Mouse (Mus musculus): ENCODE measurements around the gene Ciita.

Gene Ciita

DNA sequence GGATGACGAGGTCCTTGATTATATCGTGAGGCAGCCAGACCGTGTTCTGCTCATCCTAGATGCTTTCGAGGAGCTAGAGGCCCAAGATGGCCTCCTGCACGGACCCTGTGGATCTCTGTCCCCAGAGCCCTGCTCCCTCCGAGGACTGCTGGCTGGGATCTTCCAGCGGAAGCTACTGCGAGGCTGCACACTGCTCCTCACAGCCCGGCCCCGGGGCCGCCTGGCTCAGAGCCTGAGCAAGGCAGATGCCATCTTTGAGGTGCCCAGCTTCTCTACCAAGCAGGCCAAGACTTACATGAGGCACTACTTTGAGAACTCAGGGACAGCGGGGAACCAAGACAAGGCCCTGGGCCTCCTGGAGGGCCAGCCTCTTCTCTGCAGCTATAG is 31.3 kb downstream of the Ciita start:
- in situ Hi-C loops (cut with MboI; ENCODE audit: low sequenced_read_pairs), result loop anchor here (10.0 kb wide), 1 partner anchor 246 kb away; no protein-coding TSS in a partner anchor

DNA sequence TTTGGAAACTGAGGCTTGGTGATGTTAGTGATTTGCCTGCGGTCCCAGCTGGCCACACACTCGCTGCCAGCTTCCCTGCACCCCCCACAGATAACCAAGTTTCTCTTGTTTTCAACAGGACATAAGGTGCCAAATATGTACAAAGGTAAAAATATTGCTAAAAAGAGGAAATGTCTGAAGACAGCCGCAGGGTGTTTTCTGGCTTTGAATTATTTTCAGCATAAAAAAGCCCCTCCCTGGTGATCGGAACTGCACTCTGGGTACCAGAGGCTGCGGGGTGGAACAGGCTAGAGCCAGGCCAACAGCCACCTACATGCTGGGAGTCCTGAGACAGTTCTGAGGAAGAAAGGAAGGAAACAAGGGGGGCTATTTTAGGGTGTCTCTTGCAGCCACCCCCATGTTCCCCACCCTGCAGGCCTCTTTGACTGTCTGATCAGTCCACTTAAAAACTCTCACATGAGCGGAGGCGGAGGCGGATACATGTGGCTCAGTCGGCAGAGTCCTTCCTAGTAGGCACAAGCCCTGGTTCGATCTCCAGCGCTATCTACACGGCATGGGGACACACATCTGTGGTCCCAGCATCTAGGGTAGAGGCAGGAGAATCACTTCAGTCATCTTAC is 36.2 kb downstream of the Ciita start:
- in situ Hi-C loops (cut with MboI; ENCODE audit: low sequenced_read_pairs), result loop anchor here (10.0 kb wide), 1 partner anchor 251 kb away; no protein-coding TSS in a partner anchor

DNA sequence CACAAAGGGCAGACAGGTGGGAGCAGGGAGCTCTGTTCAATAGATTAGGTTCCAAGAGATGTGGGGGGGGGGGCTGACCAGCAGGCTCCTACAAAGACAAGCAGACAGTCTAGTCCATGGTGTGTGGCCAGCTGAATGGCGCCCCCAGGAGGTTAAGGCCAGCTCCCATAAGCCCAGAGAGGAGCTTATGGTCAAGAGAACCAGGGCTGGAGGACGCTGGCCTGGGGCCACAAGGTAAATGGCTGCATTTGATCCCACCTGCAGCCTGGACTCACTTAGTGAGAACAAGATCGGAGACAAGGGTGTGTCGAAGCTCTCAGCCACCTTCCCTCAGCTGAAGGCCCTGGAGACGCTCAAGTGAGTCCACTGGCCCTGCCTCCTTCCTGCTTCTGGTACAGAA is 38.2 kb downstream of the Ciita start:
- in situ Hi-C loops (cut with MboI; ENCODE audit: low sequenced_read_pairs), result loop anchor here (10.0 kb wide), 1 partner anchor 253 kb away; no protein-coding TSS in a partner anchor

DNA sequence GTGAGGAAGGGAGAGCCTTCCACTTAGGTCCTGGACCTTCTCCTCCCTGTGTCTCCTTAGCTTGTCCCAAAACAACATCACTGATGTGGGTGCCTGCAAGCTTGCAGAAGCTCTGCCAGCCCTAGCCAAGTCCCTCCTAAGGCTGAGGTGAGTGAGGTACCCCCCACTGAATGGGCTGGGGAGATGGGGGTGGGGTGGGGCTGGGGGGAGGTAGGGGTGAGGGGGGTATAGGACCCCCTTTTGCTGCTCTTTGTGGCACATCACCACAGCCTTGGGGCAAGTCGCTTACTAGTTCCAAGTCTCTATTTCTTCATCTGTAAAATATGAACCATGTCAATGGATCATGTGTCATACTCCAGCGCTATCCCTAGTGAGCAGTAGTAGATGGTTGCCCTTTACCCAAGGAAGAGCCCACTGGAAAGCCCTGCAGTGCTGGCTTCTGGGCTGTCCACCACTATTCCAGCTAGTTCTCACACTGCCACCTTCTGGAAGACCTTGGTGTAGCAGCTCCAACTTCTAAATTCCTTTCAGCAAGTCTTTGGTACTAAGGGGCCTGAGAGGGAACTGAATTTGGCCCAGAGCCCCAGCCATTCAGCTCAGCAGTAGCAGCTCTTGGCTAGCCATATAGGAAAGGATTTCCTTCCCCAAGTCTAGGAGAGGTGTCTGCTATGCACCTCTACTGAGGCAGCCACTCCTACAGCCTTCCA is 41.2 kb downstream of the Ciita start:
- in situ Hi-C loops (cut with MboI; ENCODE audit: low sequenced_read_pairs), result loop anchor here (10.0 kb wide), 1 partner anchor 236 kb away; no protein-coding TSS in a partner anchor

DNA sequence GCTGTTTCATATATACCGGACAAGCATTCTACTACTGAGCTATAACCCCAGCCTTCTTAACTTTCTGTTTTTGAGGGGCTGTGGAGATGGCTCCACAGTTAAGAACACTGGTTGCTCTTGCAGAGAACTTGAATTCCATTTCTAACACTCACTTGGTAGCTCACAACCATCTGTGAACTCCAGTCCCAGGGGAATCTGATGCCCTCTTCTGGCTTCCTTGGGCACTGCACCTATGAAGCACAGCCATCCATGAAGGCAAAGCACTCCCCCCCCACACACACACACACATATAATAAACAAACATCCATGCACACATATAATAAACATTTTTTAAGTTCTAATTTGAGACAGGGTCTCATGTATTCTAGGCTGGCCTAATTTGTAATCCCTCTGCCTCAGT is 43.0 kb downstream of the Ciita start:
- in situ Hi-C loops (cut with MboI; ENCODE audit: low sequenced_read_pairs), result loop anchor here (10.0 kb wide), 1 partner anchor 238 kb away; no protein-coding TSS in a partner anchor

DNA sequence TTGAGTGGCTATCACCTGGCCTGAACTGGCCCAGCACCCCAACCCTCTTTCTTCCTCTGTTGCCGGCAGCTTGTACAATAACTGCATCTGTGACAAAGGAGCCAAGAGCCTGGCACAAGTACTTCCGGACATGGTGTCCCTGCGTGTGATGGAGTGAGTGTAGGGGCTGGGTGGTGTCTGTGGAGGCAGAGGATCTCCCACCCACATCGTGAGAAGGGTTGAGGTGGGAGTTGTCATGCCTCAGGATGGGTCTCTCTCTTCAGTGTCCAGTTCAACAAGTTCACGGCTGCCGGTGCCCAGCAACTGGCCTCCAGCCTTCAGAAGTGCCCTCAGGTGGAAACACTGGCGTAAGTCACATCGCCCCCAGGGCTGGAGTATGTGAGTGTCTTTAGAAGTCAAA is 43.8 kb downstream of the Ciita start:
- in situ Hi-C loops (cut with MboI; ENCODE audit: low sequenced_read_pairs), result loop anchor here (10.0 kb wide), 1 partner anchor 239 kb away; no protein-coding TSS in a partner anchor

DNA sequence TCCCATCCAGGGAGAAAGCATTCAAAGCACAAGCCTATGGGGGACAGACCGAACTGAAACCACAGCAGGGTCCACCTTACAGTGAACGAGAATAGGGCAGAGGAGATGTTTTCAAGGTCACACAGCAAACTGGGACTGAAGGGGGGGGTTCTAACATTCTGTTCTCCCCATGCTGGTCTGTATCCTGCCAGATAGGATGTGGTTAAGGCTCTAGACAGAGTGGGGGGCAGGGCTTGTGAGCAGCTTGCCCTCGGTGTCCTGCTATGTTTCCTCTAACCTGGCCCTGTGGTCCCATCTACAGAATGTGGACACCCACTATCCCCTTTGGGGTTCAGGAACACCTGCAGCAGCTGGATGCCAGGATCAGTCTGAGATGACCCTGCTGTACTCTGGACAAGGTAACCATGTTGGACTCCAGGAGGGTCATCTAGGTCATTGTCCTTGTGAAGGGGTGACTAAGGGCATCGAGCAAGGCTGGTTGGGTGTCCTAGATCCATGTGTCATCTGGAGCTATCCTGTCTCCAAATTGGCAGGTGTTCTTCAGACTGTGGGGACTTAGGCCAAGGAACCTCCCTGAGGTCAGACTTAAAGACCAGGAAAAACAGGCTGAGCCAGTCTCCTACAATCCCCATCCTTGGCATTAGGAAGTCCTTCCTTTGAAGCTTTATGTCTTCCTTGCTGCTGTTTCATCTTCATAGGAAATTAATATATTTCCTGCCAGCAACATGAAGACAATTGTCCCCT is 45.2 kb downstream of the Ciita start:
- in situ Hi-C loops (cut with MboI; ENCODE audit: low sequenced_read_pairs), result loop anchor here (5.0 to 10.0 kb wide), 2 partner anchors 108 to 240 kb away; no protein-coding TSS in a partner anchor

DNA sequence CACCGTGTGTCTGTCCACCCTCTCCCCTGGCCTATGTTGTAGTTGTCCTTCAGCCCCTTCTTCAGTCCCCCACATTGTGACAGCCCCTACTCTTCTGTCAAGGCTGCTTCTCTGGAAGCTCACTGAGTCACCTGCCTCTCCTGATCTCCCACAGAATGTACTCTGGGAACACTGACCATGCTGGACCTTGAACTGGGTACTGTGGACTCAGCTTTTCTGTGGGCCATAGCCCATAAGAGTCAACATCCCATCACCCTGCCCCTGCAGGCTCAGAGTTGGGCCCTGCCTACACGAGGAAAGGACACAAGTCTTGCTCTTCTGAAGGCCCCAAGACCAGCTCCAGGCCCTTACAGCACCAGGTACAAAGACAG is 45.7 kb downstream of the Ciita start:
- in situ Hi-C loops (cut with MboI; ENCODE audit: low sequenced_read_pairs), result loop anchor here (5.0 to 10.0 kb wide), 2 partner anchors 108 to 241 kb away; no protein-coding TSS in a partner anchor

DNA sequence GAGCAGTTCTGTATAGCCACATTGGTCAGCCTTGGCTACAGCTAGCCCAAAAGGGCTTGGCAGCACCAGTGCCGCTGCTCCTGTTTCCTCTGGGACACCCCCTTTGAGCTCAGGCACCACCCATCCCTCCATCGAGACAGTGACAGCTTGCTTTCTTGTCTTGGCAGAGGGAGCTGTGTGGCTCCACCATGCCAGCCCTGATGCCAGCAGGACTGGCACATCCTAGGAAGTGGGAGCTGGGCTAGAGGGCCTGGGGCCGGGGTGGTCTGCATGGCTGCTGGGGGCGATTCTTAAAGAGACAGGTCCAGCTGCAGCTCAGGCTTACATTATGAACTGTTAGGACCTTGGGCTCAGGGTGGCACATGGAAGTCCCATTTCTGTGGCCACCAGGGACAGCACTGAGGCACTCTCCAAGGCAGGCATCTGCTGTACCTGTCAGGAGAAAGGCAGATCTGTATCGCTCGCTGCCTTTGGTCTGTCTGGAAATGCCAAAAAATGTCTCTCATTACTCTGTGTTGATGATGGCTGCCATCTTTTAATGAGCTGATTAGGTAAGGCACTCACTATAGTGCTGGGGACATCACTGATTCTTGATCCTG is 47.3 kb downstream of the Ciita start:
- in situ Hi-C loops (cut with MboI; ENCODE audit: low sequenced_read_pairs), result loop anchor here (5.0 to 10.0 kb wide), 2 partner anchors 110 to 242 kb away; no protein-coding TSS in a partner anchor

DNA sequence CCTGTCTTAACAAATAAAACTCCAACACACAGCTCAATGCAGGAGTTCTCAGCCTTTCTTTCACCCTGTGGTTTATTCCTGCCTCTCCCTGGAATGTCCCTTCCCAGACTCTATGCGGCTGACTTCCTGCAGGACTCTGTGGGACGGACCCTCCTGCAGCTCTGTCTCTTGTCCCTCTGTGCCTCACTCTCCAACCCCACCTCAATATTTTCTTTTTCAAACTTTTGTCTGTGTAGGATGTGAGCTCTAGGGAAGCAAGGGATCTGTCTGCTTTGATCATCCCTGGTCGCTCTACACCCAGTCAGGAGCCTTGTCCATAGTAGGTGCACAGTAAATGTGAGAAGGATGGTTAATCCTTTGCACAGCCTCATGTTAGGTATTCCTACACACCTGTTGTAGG is 48.5 kb downstream of the Ciita start:
- in situ Hi-C loops (cut with MboI; ENCODE audit: low sequenced_read_pairs), result loop anchor here (5.0 to 10.0 kb wide), 2 partner anchors 111 to 244 kb away; no protein-coding TSS in a partner anchor

DNA sequence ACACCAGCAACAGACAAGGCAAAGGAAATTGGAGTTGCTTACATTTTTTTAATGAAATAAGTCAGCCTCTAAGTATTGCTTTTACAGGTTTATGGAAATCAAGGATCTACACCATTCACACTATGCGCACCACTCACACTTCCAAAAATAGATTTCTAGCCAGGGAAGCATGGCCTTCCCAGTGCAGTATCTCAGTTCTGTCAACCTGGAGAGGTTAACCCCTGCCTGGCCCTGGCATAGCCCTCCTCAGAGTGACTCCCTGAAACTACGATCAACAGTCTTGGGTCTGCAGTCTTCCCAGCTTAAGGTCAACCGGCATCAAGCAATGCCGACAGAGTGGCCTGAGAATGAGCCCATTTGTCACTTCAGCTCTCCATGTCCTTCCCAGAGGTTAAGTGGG is 50.3 kb downstream of the Ciita start:
- in situ Hi-C loops (cut with MboI; ENCODE audit: low sequenced_read_pairs), result no loop called here

DNA sequence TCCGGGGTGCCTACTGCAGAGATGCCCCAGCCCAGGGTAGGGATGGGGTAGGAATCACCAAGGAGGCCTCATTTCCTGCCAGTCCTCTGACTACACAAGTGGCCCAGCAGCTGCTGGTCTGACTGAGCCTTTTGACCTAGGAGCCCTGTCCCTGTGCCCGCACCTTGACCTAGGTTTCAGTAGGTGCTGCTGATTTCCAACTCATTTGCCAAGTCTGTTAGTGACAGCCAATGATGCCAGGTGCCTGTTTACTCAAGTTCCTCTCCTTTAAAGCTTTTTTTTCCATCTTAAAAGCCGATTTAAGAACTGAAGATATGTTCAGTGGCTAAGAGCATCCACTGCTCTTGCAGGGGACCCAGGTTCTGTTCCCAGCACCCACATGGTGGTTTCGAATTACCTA is 53.9 kb downstream of the Ciita start:
- in situ Hi-C loops (cut with MboI; ENCODE audit: low sequenced_read_pairs), result no loop called here

DNA sequence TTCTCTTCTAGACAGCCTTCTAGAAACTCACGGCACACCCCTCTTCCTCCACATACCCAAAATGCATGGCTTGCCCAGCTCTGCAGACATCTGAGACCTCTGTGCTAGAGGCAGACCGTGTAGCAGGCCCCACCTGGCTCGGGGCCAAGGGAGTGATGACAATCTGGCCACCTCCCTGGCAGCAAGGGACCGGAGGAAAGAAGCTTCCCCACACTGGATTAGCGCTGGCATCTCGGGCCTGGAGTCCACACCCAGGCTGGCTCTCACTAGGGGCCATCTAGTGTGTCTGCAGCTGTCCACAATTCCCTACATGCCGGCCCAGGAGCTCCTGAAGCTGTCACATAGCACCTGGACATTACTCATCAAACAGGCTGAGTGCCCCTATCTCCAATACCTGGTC is 54.7 kb downstream of the Ciita start:
- in situ Hi-C loops (cut with MboI; ENCODE audit: low sequenced_read_pairs), result no loop called here

DNA sequence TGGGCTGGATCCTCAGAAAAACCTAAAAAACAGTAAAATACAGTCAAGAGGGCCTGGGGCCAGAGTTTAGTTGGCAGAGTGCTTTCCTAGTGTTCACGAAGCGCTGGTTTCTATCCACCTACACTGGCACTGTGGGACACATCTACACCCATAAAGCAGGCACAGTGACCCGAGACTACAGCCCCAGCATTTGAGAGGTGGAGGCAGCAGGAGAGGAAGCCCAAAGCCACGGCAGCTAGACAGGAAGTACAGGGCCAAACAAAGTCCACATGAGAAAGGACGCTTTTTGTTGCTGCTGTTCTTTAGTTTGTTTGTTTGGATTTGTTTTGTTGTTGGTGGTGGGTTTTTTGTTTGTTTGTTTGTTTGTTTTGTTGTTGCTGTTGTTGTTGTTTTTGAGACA is 56.5 kb downstream of the Ciita start:
- in situ Hi-C loops (cut with MboI; ENCODE audit: low sequenced_read_pairs), result no loop called here

DNA sequence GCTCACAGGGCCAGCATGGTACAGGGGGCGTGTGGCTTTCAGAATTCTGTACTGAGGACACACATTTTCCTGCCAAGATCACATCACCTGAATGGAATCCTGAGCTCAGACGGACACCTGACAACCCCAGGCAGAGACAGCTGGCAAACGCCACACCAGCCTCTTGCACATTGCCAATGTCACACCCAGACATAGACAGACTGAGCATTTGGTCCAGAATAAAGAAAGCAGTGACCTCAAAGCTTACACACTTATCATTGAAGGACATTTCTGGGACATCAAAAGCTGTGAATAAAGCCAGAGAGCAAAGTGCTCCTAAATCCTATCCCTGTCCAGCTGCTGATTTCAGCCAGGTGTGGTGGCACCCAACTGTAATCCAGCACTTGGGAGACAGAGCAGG is 57.1 kb downstream of the Ciita start:
- in situ Hi-C loops (cut with MboI; ENCODE audit: low sequenced_read_pairs), result no loop called here

DNA sequence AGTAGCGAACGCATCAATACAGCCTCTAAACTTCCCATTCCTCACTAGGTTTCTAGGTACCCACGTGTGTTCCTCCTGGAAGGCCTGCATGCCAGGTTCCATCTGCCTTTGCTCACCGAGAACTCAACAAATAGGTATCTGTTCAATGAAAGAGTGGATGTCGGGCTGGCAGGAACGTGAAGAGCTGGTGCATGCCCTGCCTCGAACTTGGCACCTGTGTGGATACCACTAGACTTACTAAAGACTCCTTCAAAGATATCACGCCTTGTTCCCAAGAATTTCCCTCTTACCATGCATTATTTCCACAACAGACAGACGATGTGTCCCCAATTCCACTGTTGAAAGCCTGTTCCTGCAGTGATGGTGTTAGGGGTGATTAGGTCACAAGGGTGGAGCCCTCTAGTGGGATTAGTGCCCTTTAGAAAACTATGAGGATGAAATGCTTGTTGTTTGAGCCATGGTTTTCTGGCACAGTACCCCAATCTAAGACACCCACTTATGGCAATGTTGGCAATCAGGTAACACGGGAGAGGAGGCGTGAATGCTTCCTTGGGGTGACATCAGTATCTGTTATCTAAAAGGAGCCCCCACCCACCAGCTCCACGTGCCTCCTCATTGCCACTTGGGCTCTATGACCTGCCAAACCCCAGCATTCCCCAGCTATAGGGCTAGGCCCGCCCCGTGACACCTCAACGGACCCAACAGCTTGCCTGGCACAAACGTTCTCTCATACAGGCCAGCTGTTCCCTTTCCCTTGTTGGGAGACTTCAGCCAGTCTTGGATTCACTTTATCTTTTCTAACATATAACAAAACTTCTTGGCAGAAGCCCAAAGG is 61.1 kb downstream of the Ciita start:
- in situ Hi-C loops (cut with MboI; ENCODE audit: low sequenced_read_pairs), result no loop called here

DNA sequence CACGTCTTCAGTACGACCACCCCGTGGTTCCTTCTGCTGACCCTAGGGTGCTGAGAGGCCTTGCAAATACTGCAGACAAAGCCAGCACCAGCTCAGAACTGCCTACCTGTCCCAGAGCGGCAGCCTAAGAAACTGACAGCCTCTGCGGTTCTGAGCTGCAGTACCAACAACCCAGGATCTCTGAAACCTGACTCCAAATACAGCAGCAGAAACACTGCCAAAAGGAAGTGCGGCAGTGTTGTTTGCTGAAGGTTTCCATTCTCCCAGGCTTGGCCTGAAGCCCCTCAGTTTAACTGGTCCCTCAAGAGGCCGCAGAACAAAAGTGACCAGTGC is 61.7 kb downstream of the Ciita start:
- in situ Hi-C loops (cut with MboI; ENCODE audit: low sequenced_read_pairs), result no loop called here

DNA sequence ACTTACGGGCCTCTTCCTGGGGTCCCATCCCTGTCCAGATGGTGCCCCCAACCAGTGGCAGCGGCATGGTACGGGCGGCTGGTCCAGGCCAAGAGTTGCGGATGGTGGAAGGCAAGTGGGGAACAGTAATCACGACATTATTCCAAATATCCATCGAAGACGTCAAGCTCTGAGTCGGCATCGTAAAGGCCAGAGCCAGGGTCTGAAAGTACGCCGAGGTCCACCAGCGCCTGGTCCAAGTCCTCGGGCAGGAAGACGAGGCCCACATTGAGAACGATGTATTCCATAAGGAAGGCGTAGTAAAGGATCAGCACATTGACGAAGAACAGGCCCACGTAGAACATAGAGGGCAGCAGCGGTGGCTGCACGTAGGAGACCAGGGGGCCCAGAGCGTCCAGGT is 62.4 kb downstream of the Ciita start:
- in situ Hi-C loops (cut with MboI; ENCODE audit: low sequenced_read_pairs), result no loop called here

DNA sequence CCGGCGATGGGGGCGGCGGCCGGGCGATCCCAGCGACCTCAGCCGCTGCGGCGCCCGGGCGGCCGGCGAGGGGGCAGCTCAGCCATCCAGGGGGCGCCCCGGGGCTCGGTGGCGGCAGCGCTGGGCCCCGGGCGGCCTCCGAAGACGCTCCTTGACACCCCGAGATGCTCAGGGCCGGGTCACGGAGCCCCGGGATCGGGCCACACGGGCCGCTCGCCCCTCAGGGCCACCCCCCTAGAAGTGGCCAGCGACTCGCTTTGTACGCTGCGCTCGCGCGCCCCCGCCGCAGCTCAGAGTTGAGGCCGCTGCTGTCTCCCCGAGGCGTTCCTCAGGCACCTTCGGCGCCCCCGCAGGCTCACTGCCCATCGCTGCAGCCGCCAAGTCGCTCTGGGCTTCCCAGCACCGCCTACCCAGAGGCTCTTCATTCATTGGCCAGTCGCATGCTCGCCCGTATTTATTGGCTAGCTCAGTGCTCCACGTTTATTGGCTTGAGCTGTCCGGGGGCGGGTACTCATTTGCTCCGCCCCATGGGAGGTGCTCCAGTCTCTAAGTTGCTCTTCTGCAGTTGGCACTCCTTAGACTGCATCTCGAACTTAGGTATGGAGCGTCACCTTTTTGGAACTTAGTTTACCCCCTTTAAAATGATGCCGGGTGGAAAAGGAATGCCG is 63.0 kb downstream of the Ciita start, which contains the start of gene Dexi:
Gene Dexi, minus strand, starts transcription at position 357 of the 668 bp plus-strand sequence.
- in situ Hi-C loops (cut with MboI; ENCODE audit: low sequenced_read_pairs), result no loop called here
